Mouse (Mus musculus) 3134 (cell line): ENCODE measurements around the gene Prdx3.
"Not testable (repeated sequence)": the region's sequence is repeated elsewhere in the genome, so short reads cannot be mapped to it uniquely, and the experiment has no call there.

Source experiments
- DNase-seq: peaks from one replicate; pipeline ENCODE4 v3.0.0-alpha.2; 2011; ENCODE audit warnings: low spot score; ENCODE audit not compliant: insufficient read length; ENCODE audit errors: extremely low read depth

The Prdx3 gene

GRCm38 (mm10) chr19:60870489-60870888, 3.9 kb downstream of the Prdx3 start:
- no peak for DNase-seq

- not testable (repeated sequence) for DNase-seq
Measured at GRCm38 (mm10) chr19:60866169-60866568, 8.2 kb downstream of the Prdx3 start.

- DNase-seq: peak; percentile 95
Measured at GRCm38 (mm10) chr19:60860868-60861700, 13.3 kb downstream of the Prdx3 start, which contains the start of gene Sfxn4. Sfxn4 (minus strand) TSS chr19:60861479.

GRCm38 (mm10) chr19:60845731-60846130, 28.6 kb downstream of the Prdx3 start:
- no peak for DNase-seq

- no peak for DNase-seq
Measured at GRCm38 (mm10) chr19:60843324-60843723, 31.0 kb downstream of the Prdx3 start.

GRCm38 (mm10) chr19:60837747-60838146, 36.6 kb downstream of the Prdx3 start:
- DNase-seq: peak; percentile 39

GRCm38 (mm10) chr19:60818677-60819076, 55.7 kb downstream of the Prdx3 start:
- no peak for DNase-seq
